Mouse (Mus musculus) megakaryocyte, embryonic 14.5 days (primary cell): Measurements from ENCODE around the gene Spag9. TPM values are rescaled to one million over a fixed set of nuclear protein-coding genes. Genes with fewer than 3 reads are reported as not detected.

ENCODE experiments used
- H3K27me3 ChIP-seq: replicated peaks from 2 replicates; pipeline ENCODE3; 2012; ENCODE audit warnings: inconsistent platforms
- H3K36me3 ChIP-seq: replicated peaks from 2 replicates; pipeline ENCODE3; 2012; ENCODE audit warnings: low read length, inconsistent platforms, mixed read lengths
- H3K4me1 ChIP-seq: 2 replicates; pipeline ENCODE4 v1.6.1; 2012; ENCODE audit warnings: inconsistent platforms
- H3K4me3 ChIP-seq: replicated peaks from 2 replicates; pipeline ENCODE3; 2012; ENCODE audit warnings: moderate library complexity, mild to moderate bottlenecking, inconsistent platforms
- H3K9me3 ChIP-seq: 2 replicates; pipeline ENCODE4 v1.6.1; 2012; ENCODE audit warnings: inconsistent platforms
- FLI1 ChIP-seq: IDR thresholded peaks from 2 replicates; pipeline ENCODE4 v1.6.1; 2012; ENCODE audit warnings: low read length, inconsistent platforms, mixed read lengths
- GATA1 ChIP-seq: IDR thresholded peaks from 3 replicates; pipeline ENCODE4 v1.6.1; 2012; ENCODE audit warnings: mixed read lengths, low read length, inconsistent platforms, borderline replicate concordance
- polyA plus RNA-seq: library from polyadenylated mRNA; stranded (reverse); fragments of >175 nt; gene quantifications from 2 replicates; pipeline ENCODE4 v1.2.3, GENCODE M21; 2012; ENCODE audit warnings: low replicate concordance; ENCODE audit not compliant: insufficient read depth

Gene Spag9
- polyA plus RNA-seq, 1 experiment, result 2.9 TPM

GRCm38 (mm10) chr11:94175288-94175687 lies 179.4 kb downstream of the Spag9 start:
- H3K36me3 ChIP-seq, result no peaks in the 10 kb centered on the region
- H3K4me1 ChIP-seq, result peaks cover 4% of the 10 kb centered on the region; the same call in 1 of the 2 replicates
- H3K27me3 ChIP-seq, result peaks cover 75% of the 10 kb centered on the region
- peaks cover 8% of the 10 kb centered on the region for H3K9me3 ChIP-seq
- no peak overlapping the region for H3K4me3 ChIP-seq
- TF ChIP-seq GATA1, result no peak
- TF ChIP-seq FLI1, result no peak

Other genes starting within 250 kb of the Spag9 start
- 6.8 and 13.8 TPM in 2 replicates for gene Utp18, start 110.3 kb upstream of the Spag9 start, polyA plus RNA-seq
- 2.0 TPM in 1 of 2 replicates, not detected in the other for gene Mbtd1, start 110.2 kb upstream of the Spag9 start, polyA plus RNA-seq
- gene Nme2, start 39.8 kb upstream of the Spag9 start, polyA plus RNA-seq, result 60.3 and 115 TPM in 2 replicates
- 38.9 and 400 TPM in 2 replicates for gene Gm20390, start 27.8 kb upstream of the Spag9 start, polyA plus RNA-seq
- 9.5 and 87.1 TPM in 2 replicates for gene Nme1, start 27.6 kb upstream of the Spag9 start, polyA plus RNA-seq
- 4.3 and 10.8 TPM in 2 replicates for gene Tob1, start 215.4 kb downstream of the Spag9 start, polyA plus RNA-seq
- not detected in 2 replicates for gene Wfikkn2, start 249.9 kb downstream of the Spag9 start, polyA plus RNA-seq